10 mouse cellular contexts compared by ENCODE assay signal in genomic region chr11:121109986-121110385, GRCm38 (mm10). TPM values are rescaled to one million over a fixed set of nuclear protein-coding genes. Genes with fewer than 3 reads are reported as not detected.
A peak's percentile ranks its signal among the peaks of the same experiment; 100 is the strongest.
DNase-seq lines count a peak whose midpoint lies in the region; ATAC-seq lines count a peak whose summit lies in the region.
"Had no signal": no experiment of that assay in that cellular context is flagged by ENCODE, and none has a peak within 500 bp of the region (broad histone marks: within the 10 kb centered on the region; RNA-seq: fewer than 3 reads in every experiment).

No protein-coding gene starts in this region.

- H3K9me3 ChIP-seq in forebrain, embryonic 11.5 days (ENCODE audit: control insufficient read depth, low read length) = no peaks in the 10 kb centered on the region
- H3K9me3 ChIP-seq in forebrain, embryonic 10.5 days = no peaks in the 10 kb centered on the region
- H3K9me3 ChIP-seq in heart, embryonic 15.5 days (replicated peaks) = no peaks in the 10 kb centered on the region
- H3K9me3 ChIP-seq: embryonic facial prominence, embryonic 15.5 days had no signal

- no peaks in the 10 kb centered on the region for H3K27me3 ChIP-seq in forebrain, embryonic 11.5 days (ENCODE audit: control insufficient read depth, insufficient read depth, low read length)
- H3K27me3 ChIP-seq in forebrain, embryonic 10.5 days (ENCODE audit: poor library complexity, severe bottlenecking) = no peaks in the 10 kb centered on the region
- H3K27me3 ChIP-seq in heart, embryonic 15.5 days = no peaks in the 10 kb centered on the region; the same call in 1 of the 2 replicates
- H3K27me3 ChIP-seq: embryonic facial prominence, embryonic 15.5 days had no signal

- no peak; the same call in 1 of the 2 replicates for ATAC-seq in forebrain, embryonic 11.5 days (replicated peaks; ENCODE audit: low FRiP score)
- ATAC-seq in heart, embryonic 15.5 days (replicated peaks; ENCODE audit: insufficient number of reproducible peaks, insufficient read depth, low FRiP score, low read depth) = peak; percentile 91
- no peak for ATAC-seq in inflammation-experienced regulatory T-cells, adult 6 months

- H3K36me3 ChIP-seq in forebrain, embryonic 11.5 days (ENCODE audit: control insufficient read depth, insufficient read depth, low read length) = no peaks in the 10 kb centered on the region
- no peaks in the 10 kb centered on the region for H3K36me3 ChIP-seq in forebrain, embryonic 10.5 days (replicated peaks)
- no peaks in the 10 kb centered on the region for H3K36me3 ChIP-seq in heart, embryonic 15.5 days
- H3K36me3 ChIP-seq: embryonic facial prominence, embryonic 15.5 days had no signal

- H3K4me1 ChIP-seq in forebrain, embryonic 11.5 days (replicated peaks; ENCODE audit: control insufficient read depth, insufficient read depth, low read length) = no peaks in the 10 kb centered on the region
- no peaks in the 10 kb centered on the region for H3K4me1 ChIP-seq in forebrain, embryonic 10.5 days
- H3K4me1 ChIP-seq in heart, embryonic 15.5 days (replicated peaks) = peaks cover 34% of the 10 kb centered on the region

- 24% methylated on average over 2 of the region's 2 CpGs for WGBS in forebrain, embryonic 11.5 days
- WGBS in forebrain, embryonic 10.5 days = 27% methylated on average over 2 of the region's 2 CpGs
- 5% methylated on average over 2 of the region's 2 CpGs for WGBS in heart, embryonic 15.5 days

- H3K9ac ChIP-seq in forebrain, embryonic 11.5 days (ENCODE audit: low read length) = no peak overlapping the region
- H3K9ac ChIP-seq in heart, embryonic 15.5 days = no peak overlapping the region
- H3K9ac ChIP-seq: embryonic facial prominence, embryonic 15.5 days; liver, embryonic 14.5 days had no signal

- no peak overlapping the region for H3K4me3 ChIP-seq in forebrain, embryonic 11.5 days (ENCODE audit: low read depth, low read length)
- H3K4me3 ChIP-seq in forebrain, embryonic 10.5 days = no peak overlapping the region
- H3K4me3 ChIP-seq in heart, embryonic 15.5 days = no peak overlapping the region
- H3K4me3 ChIP-seq: embryonic facial prominence, embryonic 15.5 days had no signal

- H3K4me2 ChIP-seq in forebrain, embryonic 11.5 days (ENCODE audit: low read depth, low read length, severe bottlenecking) = no peak overlapping the region
- no peak overlapping the region for H3K4me2 ChIP-seq in heart, embryonic 15.5 days
- H3K4me2 ChIP-seq: embryonic facial prominence, embryonic 15.5 days had no signal

- DNase-seq in forebrain, embryonic 11.5 days (ENCODE audit: low spot score) = peak; percentile 76
- no peak for DNase-seq in forebrain, embryonic 10.5 days (ENCODE audit: extremely low spot score, low spot score)
- DNase-seq in 3T3-L1 (ENCODE audit: low read depth, low spot score) = peak; percentile 68
- peak; percentile 17 for DNase-seq in cerebellum, adult 8-10 months
- DNase-seq in lung, postnatal 10 days = peak; percentile 61
- no peak for DNase-seq in frontal cortex, postnatal 25 days (ENCODE audit: low spot score in 2 of 2)

- H3K27ac ChIP-seq in forebrain, embryonic 11.5 days (ENCODE audit: low read depth, low read length) = no peak overlapping the region
- H3K27ac ChIP-seq in forebrain, embryonic 10.5 days = no peak overlapping the region
- no peak overlapping the region for H3K27ac ChIP-seq in heart, embryonic 15.5 days
- H3K27ac ChIP-seq: liver, embryonic 14.5 days had no signal

RNA-seq across cellular contexts. Expression of gene Tex19.2, which starts 8.5 kb away (rescaled TPM):
- polyA plus RNA-seq in forebrain, embryonic 11.5 days (2014; fragmentation: Nextera tagmentation; extraction: Ambion mirVana) = not detected in 2 replicates
- polyA plus RNA-seq in forebrain, embryonic 10.5 days (2016; fragmentation: Nextera tagmentation; extraction: Ambion mirVana) = 0.06 TPM in 1 of 2 replicates, not detected in the other
- polyA plus RNA-seq in heart, embryonic 15.5 days (2015; fragmentation: Nextera tagmentation; extraction: Ambion mirVana) = not detected in 2 replicates
- not detected for polyA plus RNA-seq in inflammation-experienced regulatory T-cells, adult 6 months (2017; shearing (Covaris generic))
- polyA plus RNA-seq: embryonic facial prominence, embryonic 15.5 days had no signal

RNA-seq across cellular contexts. Expression of gene Sectm1a, which starts 29.0 kb away (rescaled TPM):
- polyA plus RNA-seq in forebrain, embryonic 11.5 days (2014; fragmentation: Nextera tagmentation; extraction: Ambion mirVana) = not detected in 2 replicates
- polyA plus RNA-seq in forebrain, embryonic 10.5 days (2016; fragmentation: Nextera tagmentation; extraction: Ambion mirVana) = not detected in 2 replicates
- polyA plus RNA-seq in heart, embryonic 15.5 days (2015; fragmentation: Nextera tagmentation; extraction: Ambion mirVana) = 0.30 TPM in 1 of 2 replicates, not detected in the other
- not detected for polyA plus RNA-seq in inflammation-experienced regulatory T-cells, adult 6 months (2017; shearing (Covaris generic))

RNA-seq across cellular contexts. Expression of gene Tex19.1, which starts 36.0 kb away (rescaled TPM):
- polyA plus RNA-seq in forebrain, embryonic 11.5 days (2014; fragmentation: Nextera tagmentation; extraction: Ambion mirVana) = not detected in 2 replicates
- polyA plus RNA-seq in forebrain, embryonic 10.5 days (2016; fragmentation: Nextera tagmentation; extraction: Ambion mirVana) = not detected in 2 replicates
- polyA plus RNA-seq in heart, embryonic 15.5 days (2015; fragmentation: Nextera tagmentation; extraction: Ambion mirVana) = 0.10 TPM in 1 of 2 replicates, not detected in the other
- not detected for polyA plus RNA-seq in inflammation-experienced regulatory T-cells, adult 6 months (2017; shearing (Covaris generic))

RNA-seq across cellular contexts. Expression of gene Sectm1b, which starts 46.6 kb away (rescaled TPM):
- not detected in 2 replicates for polyA plus RNA-seq in forebrain, embryonic 11.5 days (2014; fragmentation: Nextera tagmentation; extraction: Ambion mirVana)
- not detected in 2 replicates for polyA plus RNA-seq in forebrain, embryonic 10.5 days (2016; fragmentation: Nextera tagmentation; extraction: Ambion mirVana)
- polyA plus RNA-seq in heart, embryonic 15.5 days (2015; fragmentation: Nextera tagmentation; extraction: Ambion mirVana) = not detected in 2 replicates
- polyA plus RNA-seq in inflammation-experienced regulatory T-cells, adult 6 months (2017; shearing (Covaris generic)) = not detected

RNA-seq across cellular contexts. Expression of gene Uts2r, which starts 50.1 kb away (rescaled TPM):
- not detected in 2 replicates for polyA plus RNA-seq in forebrain, embryonic 11.5 days (2014; fragmentation: Nextera tagmentation; extraction: Ambion mirVana)
- 0.09 TPM in 1 of 2 replicates, not detected in the other for polyA plus RNA-seq in forebrain, embryonic 10.5 days (2016; fragmentation: Nextera tagmentation; extraction: Ambion mirVana)
- not detected in 2 replicates for polyA plus RNA-seq in heart, embryonic 15.5 days (2015; fragmentation: Nextera tagmentation; extraction: Ambion mirVana)
- not detected for polyA plus RNA-seq in inflammation-experienced regulatory T-cells, adult 6 months (2017; shearing (Covaris generic))
- polyA plus RNA-seq: liver, embryonic 14.5 days had no signal

Comparison
In these comparisons a context has a peak if more than half of its experiments do, and no peak if none do; other contexts are left out.
1. DNase-seq: peak in forebrain, embryonic 11.5 days (single experiment), 3T3-L1 (single experiment), cerebellum, adult 8-10 months (single experiment) and lung, postnatal 10 days (single experiment); none in forebrain, embryonic 10.5 days (single experiment) and frontal cortex, postnatal 25 days (0 of 2).